In the genomic region with DNA sequence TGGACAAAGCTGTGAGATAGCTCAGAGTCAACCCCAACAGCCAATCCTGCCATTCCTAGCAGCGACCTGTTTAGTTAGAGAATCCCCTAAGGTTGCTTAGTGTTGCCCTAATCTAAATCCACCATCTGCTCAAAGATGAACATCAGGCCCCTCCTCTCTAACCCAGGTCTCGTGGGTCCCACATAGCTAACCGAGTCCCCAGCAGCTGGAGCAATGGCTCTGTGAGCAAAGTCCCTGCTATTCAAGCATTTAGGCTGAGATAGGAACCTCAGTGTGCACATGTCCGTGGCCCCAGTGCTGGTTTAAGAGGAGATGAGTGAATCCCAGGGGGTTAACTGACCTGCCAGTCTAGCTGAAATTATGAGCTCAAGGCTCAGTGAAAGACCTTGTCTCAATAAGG, we compare ENCODE assay signal across 32 mouse cellular contexts. TPM values are rescaled to one million over a fixed set of nuclear protein-coding genes. Genes with fewer than 3 reads are reported as not detected.
DNase-seq lines count a peak whose midpoint lies in the region; ATAC-seq and TF ChIP-seq lines count a peak whose summit lies in the region.
"Had no signal": no experiment of that assay in that cellular context is flagged by ENCODE, and none has a peak within 500 bp of the region (broad histone marks: within the 10 kb centered on the region; RNA-seq: fewer than 3 reads in every experiment).

No protein-coding gene starts in this region.

- no peak for TF ChIP-seq POLR2A in CH12.LX (IDR thresholded peaks at IDR 0.05; ENCODE audit: low read depth, low read length)
- no peak for TF ChIP-seq POLR2A in small intestine, adult 2 months (IDR thresholded peaks at IDR 0.05; ENCODE audit: low read depth, low read length)

- TF ChIP-seq EP300 in CH12.LX (IDR thresholded peaks at IDR 0.05; ENCODE audit: low read length), result no peak
- no peak for TF ChIP-seq EP300 in lung, postnatal 0 days (IDR thresholded peaks at IDR 0.05)

- H3K79me2 ChIP-seq in CH12.LX (replicated peaks; ENCODE audit: control insufficient read depth, extremely low read depth, insufficient read depth, poor library complexity, severe bottlenecking), result 0 out of 2 replicates have a peak, but pooled peaks cover 2% of the 10 kb centered on the region

- no peaks in the 10 kb centered on the region for H3K27me3 ChIP-seq in heart, embryonic 16.5 days (ENCODE audit: control insufficient read depth, insufficient read depth, low read length)
- no peaks in the 10 kb centered on the region for H3K27me3 ChIP-seq in heart, embryonic 10.5 days (ENCODE audit: insufficient read depth, poor library complexity, severe bottlenecking)
- H3K27me3 ChIP-seq in CH12.LX (replicated peaks), result no peaks in the 10 kb centered on the region
- no peaks in the 10 kb centered on the region for H3K27me3 ChIP-seq in small intestine, adult 2 months (ENCODE audit: control insufficient read depth, insufficient read depth, low read length)
- no peaks in the 10 kb centered on the region for H3K27me3 ChIP-seq in liver, embryonic 11.5 days (replicated peaks; ENCODE audit: control insufficient read depth, insufficient read depth, low read length)
- no peaks in the 10 kb centered on the region for H3K27me3 ChIP-seq in lung, postnatal 0 days (replicated peaks; ENCODE audit: insufficient read depth, low read length)
- H3K27me3 ChIP-seq: embryonic facial prominence, embryonic 13.5 days; hindbrain, embryonic 13.5 days; limb, embryonic 12.5 days; lung, embryonic 15.5 days; midbrain, embryonic 12.5 days; neural tube, embryonic 13.5 days had no signal

- H3K9me3 ChIP-seq in heart, embryonic 16.5 days (replicated peaks; ENCODE audit: control insufficient read depth, low read length), result no peaks in the 10 kb centered on the region
- H3K9me3 ChIP-seq in heart, embryonic 10.5 days, result no peaks in the 10 kb centered on the region
- H3K9me3 ChIP-seq in CH12.LX (replicated peaks; ENCODE audit: low read length), result no peaks in the 10 kb centered on the region
- no peaks in the 10 kb centered on the region for H3K9me3 ChIP-seq in liver, embryonic 11.5 days (ENCODE audit: control insufficient read depth, low read length)
- H3K9me3 ChIP-seq in lung, postnatal 0 days (ENCODE audit: low read length), result no peaks in the 10 kb centered on the region
- H3K9me3 ChIP-seq: embryonic facial prominence, embryonic 13.5 days; hindbrain, embryonic 13.5 days; limb, embryonic 12.5 days; lung, embryonic 15.5 days; midbrain, embryonic 12.5 days; neural tube, embryonic 13.5 days had no signal

- H3K9ac ChIP-seq in heart, embryonic 16.5 days (ENCODE audit: low read length), result no peak overlapping the region
- no peak overlapping the region for H3K9ac ChIP-seq in CH12.LX (ENCODE audit: insufficient read depth, low read depth)
- no peak overlapping the region for H3K9ac ChIP-seq in liver, embryonic 11.5 days (ENCODE audit: low read depth, low read length)
- H3K9ac ChIP-seq in lung, postnatal 0 days (replicated peaks; ENCODE audit: low read depth), result no peak overlapping the region
- H3K9ac ChIP-seq: embryonic facial prominence, embryonic 13.5 days; hindbrain, embryonic 13.5 days; limb, embryonic 12.5 days; lung, embryonic 15.5 days; midbrain, embryonic 12.5 days; neural tube, embryonic 13.5 days had no signal

- H3K4me1 ChIP-seq in heart, embryonic 16.5 days (ENCODE audit: control insufficient read depth, insufficient read depth, low read length), result 0 out of 2 replicates have a peak, but pooled peaks cover 3% of the 10 kb centered on the region
- H3K4me1 ChIP-seq in heart, embryonic 10.5 days, result peaks cover 13% of the 10 kb centered on the region
- H3K4me1 ChIP-seq in CH12.LX (ENCODE audit: control insufficient read depth in 1 of 2, insufficient read depth in 2 of 2), result peaks cover 7 to 46% of the 10 kb centered on the region in 2 experiments; a peak in 3 of 4 replicates
- no peaks in the 10 kb centered on the region for H3K4me1 ChIP-seq in small intestine, adult 2 months (ENCODE audit: control insufficient read depth, insufficient read depth, insufficient read length, low read length)
- no peaks in the 10 kb centered on the region; the same call in 1 of the 2 replicates for H3K4me1 ChIP-seq in liver, embryonic 11.5 days (replicated peaks; ENCODE audit: control insufficient read depth, insufficient read depth, low read length)
- H3K4me1 ChIP-seq in lung, postnatal 0 days (ENCODE audit: insufficient read depth, low read depth, low read length), result no peaks in the 10 kb centered on the region
- H3K4me1 ChIP-seq: embryonic facial prominence, embryonic 13.5 days; hindbrain, embryonic 13.5 days; limb, embryonic 12.5 days; lung, embryonic 15.5 days; midbrain, embryonic 12.5 days; neural tube, embryonic 13.5 days had no signal

- DNase-seq in heart, embryonic 10.5 days (ENCODE audit: low spot score), result no peak
- no peak for DNase-seq in CH12.LX (ENCODE audit: extremely low read depth)
- peak; percentile 49 for DNase-seq in thymus, postnatal 14 days
- DNase-seq in liver, embryonic 11.5 days (ENCODE audit: low spot score), result no peak
- DNase-seq in lung, postnatal 0 days (ENCODE audit: low spot score), result no peak
- DNase-seq in embryo, embryonic 10 days (ENCODE audit: low spot score), result no peak
- DNase-seq: adrenal gland, postnatal 36 days; cerebellum, adult 8-10 months; cerebellum, postnatal 36 days; embryo, embryonic 11 days; gastrocnemius, postnatal 10 days; heart, postnatal 36 days; kidney, adult 9 months; kidney, postnatal 10 days; layer of hippocampus, adult 9-11 months; lung, postnatal 36 days; right cerebral cortex, postnatal 14 days had no signal

- H3K27ac ChIP-seq in heart, embryonic 16.5 days (ENCODE audit: low read length), result peak overlapping the region; percentile 60; the same call in 1 of the 2 replicates
- H3K27ac ChIP-seq in heart, embryonic 10.5 days, result no peak overlapping the region
- H3K27ac ChIP-seq in CH12.LX (ENCODE audit: insufficient read depth, low read depth), result no peak overlapping the region
- peak overlapping the region; percentile 68 for H3K27ac ChIP-seq in small intestine, adult 2 months (ENCODE audit: insufficient read depth, low read depth, low read length)
- no peak overlapping the region for H3K27ac ChIP-seq in liver, embryonic 11.5 days (ENCODE audit: low read depth, low read length)
- no peak overlapping the region for H3K27ac ChIP-seq in lung, postnatal 0 days (ENCODE audit: low read length)
- H3K27ac ChIP-seq: embryonic facial prominence, embryonic 13.5 days; hindbrain, embryonic 13.5 days; limb, embryonic 12.5 days; lung, embryonic 15.5 days; midbrain, embryonic 12.5 days; neural tube, embryonic 13.5 days had no signal

- ATAC-seq in heart, embryonic 16.5 days (replicated peaks; ENCODE audit: extremely low read depth, insufficient read depth, low FRiP score), result no peak
- ATAC-seq in liver, embryonic 11.5 days (replicated peaks; ENCODE audit: low FRiP score), result no peak
- no peak for ATAC-seq in lung, postnatal 0 days
- ATAC-seq: intestine, postnatal 0 days had no signal

- no peak for TF ChIP-seq CTCF in CH12.LX (conservative IDR thresholded peaks at IDR 0.05 in 1 of 2, IDR thresholded peaks at IDR 0.05 in 1 of 2; ENCODE audit: low read depth in 2 of 2, low read length in 2 of 2)
- TF ChIP-seq CTCF in small intestine, adult 2 months (IDR thresholded peaks at IDR 0.05; ENCODE audit: extremely low read depth, insufficient read length, insufficient replicate concordance, low read depth, low read length), result no peak
- no peak for TF ChIP-seq CTCF in lung, postnatal 0 days (IDR thresholded peaks at IDR 0.05)

- no peak for TF ChIP-seq RAD21 in CH12.LX (IDR thresholded peaks at IDR 0.05; ENCODE audit: low read depth, low read length)

- dilution Hi-C loops in CH12.LX (cut with MboI; ENCODE audit: extremely low pct_ligation_motif_present, extremely low pct_unique_long_range_greater_than_20kb, low sequenced_read_pairs), result no loop called here

- no peak overlapping the region; the same call in 1 of the 2 replicates for H3K4me3 ChIP-seq in heart, embryonic 16.5 days (ENCODE audit: low read length)
- no peak overlapping the region for H3K4me3 ChIP-seq in heart, embryonic 10.5 days
- peak overlapping the region in 2 of 3 experiments; percentile 66 to 86 for H3K4me3 ChIP-seq in CH12.LX (replicated peaks in 1 of 3; ENCODE audit: low read depth in 2 of 3, low read length in 2 of 3, poor library complexity in 1 of 3)
- H3K4me3 ChIP-seq in small intestine, adult 2 months (ENCODE audit: low read depth, low read length), result no peak overlapping the region
- no peak overlapping the region for H3K4me3 ChIP-seq in liver, embryonic 11.5 days (ENCODE audit: low read depth, low read length)
- no peak overlapping the region for H3K4me3 ChIP-seq in lung, postnatal 0 days (ENCODE audit: low read depth, low read length)
- H3K4me3 ChIP-seq: embryonic facial prominence, embryonic 13.5 days; erythroblast, embryonic 14.5 days; hindbrain, embryonic 13.5 days; limb, embryonic 12.5 days; lung, embryonic 15.5 days; midbrain, embryonic 12.5 days; neural tube, embryonic 13.5 days had no signal

- WGBS in heart, embryonic 16.5 days, result 69% methylated on average over 4 of the region's 4 CpGs
- 73% methylated on average over 4 of the region's 4 CpGs for WGBS in heart, embryonic 10.5 days
- 55% methylated on average over 4 of the region's 4 CpGs for WGBS in small intestine, adult 2 months
- WGBS in liver, embryonic 11.5 days, result 54% methylated on average over 4 of the region's 4 CpGs
- 68% methylated on average over 4 of the region's 4 CpGs for WGBS in lung, postnatal 0 days

- in situ Hi-C loops in CH12.LX (cut with MboI; ENCODE audit: low pct_ligation_motif_present, low pct_unique_long_range_greater_than_20kb, low sequenced_read_pairs), result no loop called here

- no peak overlapping the region for H3K4me2 ChIP-seq in heart, embryonic 16.5 days (ENCODE audit: low read depth, low read length)
- H3K4me2 ChIP-seq in CH12.LX (ENCODE audit: insufficient read depth, low read depth, poor library complexity, severe bottlenecking), result peak overlapping the region; percentile 81; the same call in 1 of the 2 replicates
- H3K4me2 ChIP-seq in liver, embryonic 11.5 days, result no peak overlapping the region
- no peak overlapping the region for H3K4me2 ChIP-seq in lung, postnatal 0 days (replicated peaks; ENCODE audit: low read depth, low read length)
- H3K4me2 ChIP-seq: embryonic facial prominence, embryonic 13.5 days; hindbrain, embryonic 13.5 days; limb, embryonic 12.5 days; lung, embryonic 15.5 days; midbrain, embryonic 12.5 days; neural tube, embryonic 13.5 days had no signal

- H3K36me3 ChIP-seq in heart, embryonic 16.5 days (ENCODE audit: control insufficient read depth, insufficient read depth), result no peaks in the 10 kb centered on the region
- H3K36me3 ChIP-seq in heart, embryonic 10.5 days, result no peaks in the 10 kb centered on the region
- H3K36me3 ChIP-seq in CH12.LX (replicated peaks in 1 of 2; ENCODE audit: control insufficient read depth in 1 of 2, insufficient read depth in 1 of 2, low read length in 1 of 2), result peaks cover 4 to 20% of the 10 kb centered on the region in 2 experiments
- H3K36me3 ChIP-seq in small intestine, adult 2 months (ENCODE audit: control insufficient read depth, insufficient read depth, low read length), result no peaks in the 10 kb centered on the region
- no peaks in the 10 kb centered on the region for H3K36me3 ChIP-seq in liver, embryonic 11.5 days (ENCODE audit: control insufficient read depth, insufficient read depth, low read length)
- H3K36me3 ChIP-seq in lung, postnatal 0 days (ENCODE audit: insufficient read depth, low read length), result no peaks in the 10 kb centered on the region
- H3K36me3 ChIP-seq: embryonic facial prominence, embryonic 13.5 days; hindbrain, embryonic 13.5 days; limb, embryonic 12.5 days; lung, embryonic 15.5 days; midbrain, embryonic 12.5 days; neural tube, embryonic 13.5 days had no signal

RNA-seq across cellular contexts. Expression of gene Sh2d2a, which starts 0.4 kb away (rescaled TPM):
- polyA plus RNA-seq in heart, embryonic 16.5 days (2015; fragmentation: Nextera tagmentation; extraction: Ambion mirVana), result 3.3 and 8.9 TPM in 2 replicates
- 0.20 and 0.23 TPM in 2 replicates for polyA plus RNA-seq in heart, embryonic 10.5 days (2016; fragmentation: Nextera tagmentation; extraction: Ambion mirVana)
- 39.2 and 46.6 TPM in 2 replicates for total RNA-seq in CH12.LX (2012; rRNA removed)
- 19.9 and 23.2 TPM in 2 replicates for total RNA-seq in CH12.LX (2014; rRNA removed)
- polyA plus RNA-seq in CH12.LX (2012; ENCODE audit: insufficient read length, low read depth), result 66.8 and 74.5 TPM in 2 replicates
- polyA plus RNA-seq in small intestine, adult 2 months (2012; rRNA removed), result 3.0 and 5.9 TPM in 2 replicates
- 0.13 and 0.15 TPM in 2 replicates for polyA plus RNA-seq in liver, embryonic 11.5 days (2014; fragmentation: Nextera tagmentation; extraction: Ambion mirVana)
- 0.25 and 0.29 TPM in 2 replicates for polyA plus RNA-seq in lung, postnatal 0 days (2015; fragmentation: Nextera tagmentation; extraction: Ambion mirVana)
- total RNA-seq: left cerebral cortex, postnatal 25 days had no signal
- polyA plus RNA-seq: embryonic facial prominence, embryonic 13.5 days; forebrain, embryonic 11.5 days; hindbrain, embryonic 13.5 days; limb, embryonic 12.5 days; midbrain, embryonic 12.5 days; neural tube, embryonic 13.5 days had no signal

RNA-seq across cellular contexts. Expression of gene Pear1, which starts 22.1 kb away (rescaled TPM):
- 19.4 and 21.5 TPM in 2 replicates for polyA plus RNA-seq in heart, embryonic 16.5 days (2015; fragmentation: Nextera tagmentation; extraction: Ambion mirVana)
- 14.3 and 14.8 TPM in 2 replicates for polyA plus RNA-seq in heart, embryonic 10.5 days (2016; fragmentation: Nextera tagmentation; extraction: Ambion mirVana)
- total RNA-seq in CH12.LX (2012; rRNA removed) (0.50 and 1.2 TPM in 2 replicates), CH12.LX (2014; rRNA removed) (0.20 and 0.22 TPM in 2 replicates)
- 0.35 and 0.46 TPM in 2 replicates for polyA plus RNA-seq in CH12.LX (2012; ENCODE audit: insufficient read length, low read depth)
- 13.0 and 20.1 TPM in 2 replicates for polyA plus RNA-seq in small intestine, adult 2 months (2012; rRNA removed)
- polyA plus RNA-seq in liver, embryonic 11.5 days (2014; fragmentation: Nextera tagmentation; extraction: Ambion mirVana), result 15.5 and 18.4 TPM in 2 replicates
- polyA plus RNA-seq in lung, postnatal 0 days (2015; fragmentation: Nextera tagmentation; extraction: Ambion mirVana), result 20.8 and 21.4 TPM in 2 replicates

RNA-seq across cellular contexts. Expression of gene Prcc, which starts 39.2 kb away (rescaled TPM):
- 10.6 and 12.1 TPM in 2 replicates for polyA plus RNA-seq in heart, embryonic 16.5 days (2015; fragmentation: Nextera tagmentation; extraction: Ambion mirVana)
- polyA plus RNA-seq in heart, embryonic 10.5 days (2016; fragmentation: Nextera tagmentation; extraction: Ambion mirVana), result 11.8 and 13.6 TPM in 2 replicates
- total RNA-seq in CH12.LX (2012; rRNA removed) (48.6 and 51.7 TPM in 2 replicates), CH12.LX (2014; rRNA removed) (24.8 and 26.4 TPM in 2 replicates)
- 55.7 and 58.5 TPM in 2 replicates for polyA plus RNA-seq in CH12.LX (2012; ENCODE audit: insufficient read length, low read depth)
- polyA plus RNA-seq in small intestine, adult 2 months (2012; rRNA removed), result 13.4 and 27.1 TPM in 2 replicates
- polyA plus RNA-seq in liver, embryonic 11.5 days (2014; fragmentation: Nextera tagmentation; extraction: Ambion mirVana), result 15.4 and 15.6 TPM in 2 replicates
- polyA plus RNA-seq in lung, postnatal 0 days (2015; fragmentation: Nextera tagmentation; extraction: Ambion mirVana), result 9.7 and 9.8 TPM in 2 replicates

RNA-seq across cellular contexts. Expression of gene Insrr, which starts 49.4 kb away (rescaled TPM):
- polyA plus RNA-seq in heart, embryonic 16.5 days (2015; fragmentation: Nextera tagmentation; extraction: Ambion mirVana), result not detected in 2 replicates
- polyA plus RNA-seq in heart, embryonic 10.5 days (2016; fragmentation: Nextera tagmentation; extraction: Ambion mirVana), result 0.07 TPM in 1 of 2 replicates, not detected in the other
- total RNA-seq in CH12.LX (2012; rRNA removed) (0.08 TPM in 1 of 2 replicates, not detected in the other), CH12.LX (2014; rRNA removed) (not detected in 2 replicates)
- 0.06 TPM in 1 of 2 replicates, not detected in the other for polyA plus RNA-seq in CH12.LX (2012; ENCODE audit: insufficient read length, low read depth)
- polyA plus RNA-seq in small intestine, adult 2 months (2012; rRNA removed), result 1.3 and 2.6 TPM in 2 replicates
- polyA plus RNA-seq in liver, embryonic 11.5 days (2014; fragmentation: Nextera tagmentation; extraction: Ambion mirVana), result 0.05 and 0.06 TPM in 2 replicates
- polyA plus RNA-seq in lung, postnatal 0 days (2015; fragmentation: Nextera tagmentation; extraction: Ambion mirVana), result 0.02 and 0.12 TPM in 2 replicates
- total RNA-seq: heart, adult 8-10 months; liver, adult 2 months; megakaryocyte, adult 5-6 weeks had no signal
- polyA plus RNA-seq: erythroblast, embryonic 14.5 days had no signal

RNA-seq across cellular contexts. Expression of gene Ntrk1, which starts 51.2 kb away (rescaled TPM):
- 0.39 and 0.44 TPM in 2 replicates for polyA plus RNA-seq in heart, embryonic 16.5 days (2015; fragmentation: Nextera tagmentation; extraction: Ambion mirVana)
- polyA plus RNA-seq in heart, embryonic 10.5 days (2016; fragmentation: Nextera tagmentation; extraction: Ambion mirVana), result 0.05 and 0.68 TPM in 2 replicates
- total RNA-seq in CH12.LX (2012; rRNA removed) (0.92 and 1.6 TPM in 2 replicates), CH12.LX (2014; rRNA removed) (0.36 and 0.55 TPM in 2 replicates)
- polyA plus RNA-seq in CH12.LX (2012; ENCODE audit: insufficient read length, low read depth), result 0.47 and 0.53 TPM in 2 replicates
- polyA plus RNA-seq in small intestine, adult 2 months (2012; rRNA removed), result 0.08 and 0.18 TPM in 2 replicates
- 0.62 and 1.1 TPM in 2 replicates for polyA plus RNA-seq in liver, embryonic 11.5 days (2014; fragmentation: Nextera tagmentation; extraction: Ambion mirVana)
- polyA plus RNA-seq in lung, postnatal 0 days (2015; fragmentation: Nextera tagmentation; extraction: Ambion mirVana), result 4.1 and 4.2 TPM in 2 replicates
- total RNA-seq: liver, adult 2 months; megakaryocyte, adult 5-6 weeks had no signal
- polyA plus RNA-seq: erythroblast, embryonic 14.5 days had no signal

Comparison
In these comparisons a context has a peak if more than half of its experiments do, and no peak if none do; other contexts are left out.
1. H3K27ac ChIP-seq: peak in heart, embryonic 16.5 days (single experiment) and small intestine, adult 2 months (single experiment); none in heart, embryonic 10.5 days (single experiment), CH12.LX (single experiment), liver, embryonic 11.5 days (single experiment) and lung, postnatal 0 days (single experiment).
2. H3K4me3 ChIP-seq: peak in CH12.LX (2 of 3); none in heart, embryonic 16.5 days (single experiment), heart, embryonic 10.5 days (single experiment), small intestine, adult 2 months (single experiment), liver, embryonic 11.5 days (single experiment) and lung, postnatal 0 days (single experiment).